Mouse (Mus musculus) cerebellum, adult 2 months (tissue): ENCODE measurements around the gene Pramef12.

Source experiments
- CTCF ChIP-seq: fragments of 200-500 bp; IDR thresholded peaks from 2 replicates; pipeline ENCODE4 v1.5.1; 2011; ENCODE audit warnings: low read depth, mild to moderate bottlenecking, control low read depth, low read length, moderate library complexity, borderline replicate concordance; ENCODE audit not compliant: insufficient read depth
- POLR2A ChIP-seq: fragments of 200-500 bp; IDR thresholded peaks from 2 replicates; pipeline ENCODE4 v1.6.1; 2011; ENCODE audit warnings: low read length, control low read depth, borderline replicate concordance; ENCODE audit not compliant: insufficient read depth

GRCm38 (mm10) chr4:144424590-144424989 is 16.3 kb upstream of the Pramef12 start:
- TF ChIP-seq POLR2A (no peak), CTCF (no peak)
